Mouse (Mus musculus) monocyte, adult 59 days (primary cell): ENCODE data around the gene Teddm1a. TPM values are rescaled to one million over a fixed set of nuclear protein-coding genes. Genes with fewer than 3 reads are reported as not detected.

Experiments used
- total RNA-seq, 2 experiments: library from RNA; stranded (reverse); gene quantifications; one replicate each; pipeline ENCODE4 v1.2.4; 2023

Gene Teddm1a
- not detected for total RNA-seq

DNA sequence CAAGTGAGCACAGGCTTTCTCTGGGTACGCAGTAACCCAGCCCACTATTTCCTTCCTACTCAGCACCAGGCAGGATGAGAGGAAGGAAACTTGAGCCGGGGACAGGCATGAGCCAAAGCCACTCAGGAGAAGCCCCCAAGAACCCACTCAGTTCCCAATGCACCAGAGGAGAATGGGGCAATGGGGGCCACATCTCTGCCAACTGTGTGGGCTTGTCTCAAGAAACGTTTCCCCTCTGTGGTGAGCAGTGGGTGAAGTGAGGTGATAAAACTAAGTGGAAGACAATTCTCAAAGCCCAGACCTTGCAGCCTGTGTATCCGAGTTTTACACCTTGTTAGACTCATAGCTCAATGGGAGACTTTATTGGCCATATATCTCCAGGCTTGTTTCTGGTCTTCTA is at the start of gene Teddm1a:
Teddm1a (plus strand) TSS at position 301 of the 400 bp plus-strand sequence.

DNA sequence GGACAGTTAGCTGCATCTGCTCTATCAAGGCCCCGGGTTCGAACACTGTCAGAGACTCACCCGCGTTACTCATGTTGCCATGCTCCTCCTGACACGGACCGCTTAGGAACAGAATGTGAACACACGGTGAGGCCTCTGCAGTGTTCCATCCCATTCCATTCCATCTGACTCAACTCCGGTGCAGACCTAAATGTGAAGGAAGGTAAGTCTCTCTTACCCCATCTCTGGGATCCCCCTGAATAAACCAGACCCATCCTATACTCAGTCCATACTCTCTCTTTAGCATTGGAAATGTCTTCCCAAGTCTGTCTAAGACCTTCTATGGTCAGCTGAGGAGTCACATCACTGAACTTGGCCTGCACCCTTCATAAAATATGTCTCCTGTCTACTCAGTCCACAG is 47.5 kb upstream of the Teddm1a start, which contains the start of gene Rgsl1:
Rgsl1 (minus strand) TSS at position 101 of the 400 bp plus-strand sequence.

DNA sequence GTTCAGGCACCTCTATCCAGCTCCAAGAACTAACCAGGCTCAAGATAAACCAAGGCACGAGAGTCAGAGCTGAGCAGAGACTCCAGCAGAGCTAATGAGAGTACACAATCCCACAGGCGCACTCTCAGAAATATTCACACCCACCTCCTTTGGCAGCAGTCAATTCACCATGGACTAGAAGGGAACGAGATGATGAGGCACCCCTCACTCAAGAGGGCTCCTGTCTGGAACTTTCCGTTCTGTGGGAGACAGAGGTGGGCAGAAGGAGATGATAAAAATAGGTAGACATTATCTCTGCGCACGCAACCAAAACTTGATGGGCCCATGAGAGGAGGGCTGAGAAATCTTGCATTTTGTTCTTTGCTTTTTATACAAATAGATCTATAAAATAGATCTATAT is 17.5 kb upstream of the Teddm1a start, which contains the start of gene Teddm1b:
Teddm1b (plus strand) TSS at position 301 of the 400 bp plus-strand sequence.

DNA sequence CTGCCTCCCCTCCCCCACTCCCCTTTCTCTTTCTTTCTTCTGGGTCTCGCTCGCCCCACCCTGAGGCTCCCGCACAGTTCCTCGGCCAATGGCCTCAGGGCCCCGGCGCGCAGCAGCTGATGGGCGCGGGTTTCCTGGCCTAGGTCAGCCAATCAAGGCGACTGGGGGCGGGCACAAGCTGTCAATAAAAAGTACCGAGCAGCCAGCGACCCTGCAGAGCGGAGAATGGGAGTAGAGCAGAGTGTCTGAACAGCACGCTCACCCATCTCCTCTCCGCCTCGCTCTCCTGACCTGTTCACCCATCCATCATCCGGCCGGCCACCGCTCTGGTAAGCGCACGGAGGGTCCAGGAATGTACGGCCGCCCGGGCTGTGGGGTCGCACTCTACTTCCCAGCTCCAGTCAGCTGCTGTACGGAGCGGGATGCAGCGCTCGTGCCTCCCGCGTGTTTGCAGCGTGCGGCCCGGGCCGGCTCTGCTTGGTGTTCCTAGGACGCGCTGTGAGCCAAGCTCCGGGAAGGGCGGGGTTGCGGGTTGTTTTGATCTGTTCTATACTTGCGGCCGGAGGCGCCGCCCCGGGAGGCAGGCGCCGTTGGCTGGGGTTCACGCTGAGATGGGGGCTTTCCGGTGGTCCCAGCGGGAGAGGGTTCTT is 8.3 kb downstream of the Teddm1a start, which contains the start of the genes Glul and Teddm2:
Glul (plus strand) TSS at position 214 of the 650 bp plus-strand sequence.
Teddm2 (minus strand) TSS at position 498 of the 650 bp plus-strand sequence.

Other genes with a start within 250 kb of the Teddm1a start
- gene Rgs8, start 238.7 kb upstream of the Teddm1a start, total RNA-seq = not detected
- gene Rgs16, start 151.4 kb upstream of the Teddm1a start, total RNA-seq = not detected
- gene Rnasel, start 142.3 kb upstream of the Teddm1a start, total RNA-seq = 10 to 100 TPM; 40.0 to 45.5 TPM
- gene Rgsl1, start 47.6 kb upstream of the Teddm1a start, total RNA-seq = not detected
- under 1 TPM in 1 of 2 experiments, not detected in 1; 0.18 TPM for gene Teddm1b, start 17.4 kb upstream of the Teddm1a start, total RNA-seq
- gene Glul, start 8.2 kb downstream of the Teddm1a start, total RNA-seq = 100 to 1,000 TPM; 411 to 441 TPM
- gene Teddm2, start 8.5 kb downstream of the Teddm1a start, total RNA-seq = under 1 TPM; 0.33 to 0.55 TPM